Mouse (Mus musculus) liver, adult 2 months (tissue): Measurements from ENCODE around the gene Usp17la. TPM values are rescaled to one million over a fixed set of nuclear protein-coding genes. Genes with fewer than 3 reads are reported as not detected.

Experiments used
- DNase-seq: peaks from one replicate; pipeline ENCODE4 v3.0.0-alpha.2; 2011; ENCODE audit warnings: low read depth, low spot score; ENCODE audit errors: extremely low read depth
- H3K27ac ChIP-seq: fragments of 200-500 bp; replicated peaks from 2 replicates; pipeline ENCODE4 v1.5.1; 2012; ENCODE audit warnings: low read depth, mild to moderate bottlenecking, control low read depth, inconsistent platforms, low read length; ENCODE audit not compliant: insufficient read depth
- H3K27me3 ChIP-seq: fragments of 200-500 bp; 2 replicates; pipeline ENCODE4 v1.6.1; 2012; ENCODE audit warnings: mild to moderate bottlenecking, moderate library complexity, low read length, inconsistent platforms; ENCODE audit not compliant: control insufficient read depth, insufficient read depth
- H3K36me3 ChIP-seq: fragments of 200-500 bp; 2 replicates; pipeline ENCODE4 v1.6.1; 2012; ENCODE audit warnings: low read length, inconsistent platforms; ENCODE audit not compliant: control insufficient read depth, insufficient read depth
- H3K4me1 ChIP-seq: fragments of 200-500 bp; 2 replicates; pipeline ENCODE4 v1.6.1; 2011; ENCODE audit warnings: low read length; ENCODE audit not compliant: control insufficient read depth, insufficient read depth
- H3K4me3 ChIP-seq: fragments of 200-500 bp; 2 replicates; pipeline ENCODE4 v1.5.1; 2011; ENCODE audit warnings: low read depth, mild to moderate bottlenecking, control low read depth, low read length, moderate library complexity; ENCODE audit not compliant: insufficient read depth
- H3K79me2 ChIP-seq: fragments of 200-500 bp; 2 replicates; pipeline ENCODE4 v1.6.1; 2012; ENCODE audit warnings: inconsistent platforms, mild to moderate bottlenecking, low read length, moderate library complexity; ENCODE audit not compliant: control insufficient read depth, insufficient read depth
- H3K9ac ChIP-seq: fragments of 200-500 bp; 2 replicates; pipeline ENCODE4 v1.6.1; 2012; ENCODE audit warnings: low read depth, mild to moderate bottlenecking, control low read depth, inconsistent platforms, low read length
- CTCF ChIP-seq: fragments of 200-500 bp; IDR thresholded peaks from 2 replicates; pipeline ENCODE4 v1.5.1; 2011; ENCODE audit warnings: low read depth, low read length, control low read depth
- POLR2A ChIP-seq: fragments of 200-500 bp; IDR thresholded peaks from 2 replicates; pipeline ENCODE4 v1.6.1; 2011; ENCODE audit warnings: low read length, control low read depth; ENCODE audit not compliant: insufficient read depth; ENCODE audit errors: extremely low read depth
- WGBS: fragments of 180-500 bp; shearing (Covaris S2); methylation state at CpG from one replicate; pipeline ENCODE4 v1.1.7; 2018; 5-methylcytosine and 5-hydroxymethylcytosine counted together
- polyA plus RNA-seq: library from polyadenylated mRNA; depleted of rRNA; stranded (reverse); fragments of >200 nt; gene quantifications from 2 replicates; pipeline ENCODE4 v1.2.3, GENCODE M21; 2012; rRNA removed
- total RNA-seq: library from RNA; depleted of rRNA; stranded (reverse); fragments of >200 nt; gene quantifications from 2 replicates; pipeline ENCODE4 v1.2.3, GENCODE M21; 2014; rRNA removed

Gene Usp17la
- total and polyA plus RNA-seq, 2 experiments: not detected

DNA sequence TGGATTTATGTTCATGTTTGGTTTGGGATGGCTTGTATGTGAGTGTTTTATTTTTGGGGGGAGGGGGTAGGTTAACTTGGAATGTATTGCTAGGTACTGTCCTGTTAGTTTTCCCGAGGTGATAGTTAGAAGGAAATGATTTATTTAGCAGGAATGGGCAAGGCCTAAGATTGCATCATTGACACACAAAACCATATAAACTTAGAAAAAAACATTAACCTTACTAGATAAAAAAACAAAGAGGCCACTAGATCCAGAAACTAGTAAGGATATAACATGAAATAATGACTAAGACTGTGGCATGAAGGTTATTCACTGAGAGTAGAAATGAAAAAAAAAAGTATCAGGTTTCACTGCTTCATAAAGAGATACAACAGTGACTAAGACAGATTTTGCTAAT, 874 bp downstream of the Usp17la start:
- H3K9ac ChIP-seq: no peak overlapping the region
- DNase-seq: no peak
- no peak overlapping the region for H3K4me3 ChIP-seq
- no peaks in the 10 kb centered on the region for H3K27me3 ChIP-seq
- H3K36me3 ChIP-seq: no peaks in the 10 kb centered on the region
- H3K27ac ChIP-seq: no peak overlapping the region
- no peak for TF ChIP-seq CTCF
- no peak for TF ChIP-seq POLR2A
- no peaks in the 10 kb centered on the region for H3K4me1 ChIP-seq
- H3K79me2 ChIP-seq: no peaks in the 10 kb centered on the region
- 36% methylated on average over 1 of the region's 1 CpGs for WGBS

DNA sequence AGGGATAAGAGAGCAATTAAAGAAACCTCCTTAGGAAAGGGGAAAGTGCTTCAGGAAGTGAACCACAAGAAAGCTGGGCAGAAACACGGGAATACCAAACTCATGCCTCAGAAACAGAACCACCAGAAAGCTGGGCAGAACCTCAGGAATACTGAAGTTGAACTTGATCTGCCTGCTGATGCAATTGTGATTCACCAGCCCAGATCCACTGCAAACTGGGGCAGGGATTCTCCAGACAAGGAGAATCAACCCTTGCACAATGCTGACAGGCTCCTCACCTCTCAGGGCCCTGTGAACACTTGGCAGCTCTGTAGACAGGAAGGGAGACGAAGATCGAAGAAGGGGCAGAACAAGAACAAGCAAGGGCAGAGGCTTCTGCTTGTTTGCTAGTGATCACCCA, 4.6 kb downstream of the Usp17la start:
- no peak for DNase-seq
- 67% methylated on average over 3 of the region's 3 CpGs for WGBS
- H3K4me1 ChIP-seq: no peaks in the 10 kb centered on the region

DNA sequence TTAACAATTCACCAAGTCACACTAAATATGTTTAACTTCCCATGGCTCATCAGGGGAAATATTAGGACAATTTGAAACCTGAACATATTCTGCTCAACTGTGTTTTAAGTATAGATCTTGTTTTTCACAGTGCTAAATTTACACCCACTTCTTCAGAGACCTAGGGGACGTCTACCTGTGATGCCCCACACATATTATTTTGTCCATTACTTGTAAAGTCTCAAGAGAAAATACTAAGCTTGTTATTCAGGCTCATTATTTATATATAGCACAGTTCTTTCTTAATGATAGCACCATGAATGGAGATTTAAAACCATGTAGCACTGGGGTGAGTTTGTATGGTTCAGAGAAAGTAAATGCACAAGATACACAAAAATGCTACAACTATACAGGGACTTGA, 20.9 kb downstream of the Usp17la start, which contains the start of gene Olfr665:
TSS of gene Olfr665 (plus strand) at position 301 of the 400 bp plus-strand sequence.
- Histone ChIP-seq H3K79me2 (no peaks in the 10 kb centered on the region), H3K4me3 (no peak within 1 kb of the TSS), H3K9ac (no peak within 1 kb of the TSS), H3K27ac (no peak within 1 kb of the TSS), H3K36me3 (no peaks in the 10 kb centered on the region), H3K27me3 (no peaks in the 10 kb centered on the region), H3K4me1 (no peaks in the 10 kb centered on the region)
- no peak for DNase-seq
- TF ChIP-seq POLR2A (no peak), CTCF (no peak)
- 27% methylated on average over 1 of the region's 1 CpGs for WGBS

More for the DNA sequence above, 4.6 kb downstream of the Usp17la start:
- Histone ChIP-seq H3K79me2 (no peaks in the 10 kb centered on the region), H3K27ac (no peak overlapping the region), H3K27me3 (no peaks in the 10 kb centered on the region), H3K4me3 (no peak overlapping the region), H3K36me3 (no peaks in the 10 kb centered on the region), H3K9ac (no peak overlapping the region)
- TF ChIP-seq POLR2A (no peak), CTCF (no peak)

DNA sequence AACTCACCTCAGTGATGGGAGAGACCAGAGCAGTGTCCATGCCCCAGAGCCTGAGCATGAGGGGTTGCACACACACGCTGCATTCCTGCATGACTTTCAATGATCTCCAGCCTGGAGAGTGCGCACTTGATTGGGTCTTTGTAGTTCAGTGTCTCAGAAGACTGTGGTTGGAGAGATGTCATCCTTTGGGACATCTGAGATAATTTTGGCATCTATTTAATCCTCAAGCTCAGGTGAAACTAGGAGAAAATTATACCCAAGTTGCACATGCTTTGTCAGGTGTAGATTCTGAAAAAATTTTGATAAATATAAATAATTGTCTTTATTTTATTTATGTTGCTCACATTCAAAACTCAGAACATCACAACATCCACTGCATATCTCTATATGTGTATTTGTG, 39.0 kb downstream of the Usp17la start, which contains the start of gene Olfr666:
TSS of gene Olfr666 (minus strand) at position 101 of the 400 bp plus-strand sequence.
- Histone ChIP-seq H3K27me3 (no peaks in the 10 kb centered on the region), H3K79me2 (no peaks in the 10 kb centered on the region), H3K36me3 (no peaks in the 10 kb centered on the region), H3K4me3 (no peak within 1 kb of the TSS), H3K27ac (no peak within 1 kb of the TSS), H3K4me1 (no peaks in the 10 kb centered on the region), H3K9ac (no peak within 1 kb of the TSS)
- no peak for TF ChIP-seq CTCF
- no peak for TF ChIP-seq POLR2A
- no peak for DNase-seq
- WGBS: 80% methylated on average over 2 of the region's 2 CpGs

Other genes with a start within 250 kb of the Usp17la start
- gene Olfr656, start 243.1 kb upstream of the Usp17la start, total RNA-seq: not detected in 2 replicates
- not detected in 2 replicates for gene Olfr656, start 243.1 kb upstream of the Usp17la start, polyA plus RNA-seq
- gene Olfr657, start 232.2 kb upstream of the Usp17la start, total RNA-seq: not detected in 2 replicates
- not detected in 2 replicates for gene Olfr657, start 232.2 kb upstream of the Usp17la start, polyA plus RNA-seq
- not detected in 2 replicates for gene Olfr658, start 209.7 kb upstream of the Usp17la start, total RNA-seq
- not detected in 2 replicates for gene Olfr658, start 209.7 kb upstream of the Usp17la start, polyA plus RNA-seq
- gene Olfr659, start 190.3 kb upstream of the Usp17la start, total RNA-seq: not detected in 2 replicates
- gene Olfr659, start 190.3 kb upstream of the Usp17la start, polyA plus RNA-seq: not detected in 2 replicates
- not detected in 2 replicates for gene Olfr661, start 170.5 kb upstream of the Usp17la start, total RNA-seq
- gene Olfr661, start 170.5 kb upstream of the Usp17la start, polyA plus RNA-seq: not detected in 2 replicates
- not detected in 2 replicates for gene Usp17le, start 79.5 kb upstream of the Usp17la start, total RNA-seq
- gene Usp17le, start 79.5 kb upstream of the Usp17la start, polyA plus RNA-seq: not detected in 2 replicates
- gene Usp17lb, start 14.4 kb upstream of the Usp17la start, total RNA-seq: not detected in 2 replicates
- not detected in 2 replicates for gene Usp17lb, start 14.4 kb upstream of the Usp17la start, polyA plus RNA-seq
- not detected in 2 replicates for gene Olfr665, start 21.0 kb downstream of the Usp17la start, total RNA-seq
- not detected in 2 replicates for gene Olfr665, start 21.0 kb downstream of the Usp17la start, polyA plus RNA-seq
- not detected in 2 replicates for gene Olfr666, start 38.9 kb downstream of the Usp17la start, total RNA-seq
- gene Olfr666, start 38.9 kb downstream of the Usp17la start, polyA plus RNA-seq: not detected in 2 replicates
- gene Olfr667, start 64.5 kb downstream of the Usp17la start, total RNA-seq: not detected in 2 replicates
- gene Olfr667, start 64.5 kb downstream of the Usp17la start, polyA plus RNA-seq: not detected in 2 replicates
- not detected in 2 replicates for gene Olfr668, start 71.0 kb downstream of the Usp17la start, total RNA-seq
- not detected in 2 replicates for gene Olfr668, start 71.0 kb downstream of the Usp17la start, polyA plus RNA-seq
- gene Olfr669, start 77.2 kb downstream of the Usp17la start, total RNA-seq: not detected in 2 replicates
- not detected in 2 replicates for gene Olfr669, start 77.2 kb downstream of the Usp17la start, polyA plus RNA-seq
- not detected in 2 replicates for gene Olfr670, start 105.6 kb downstream of the Usp17la start, total RNA-seq
- gene Olfr670, start 105.6 kb downstream of the Usp17la start, polyA plus RNA-seq: not detected in 2 replicates
- not detected in 2 replicates for gene Olfr671, start 122.1 kb downstream of the Usp17la start, total RNA-seq
- not detected in 2 replicates for gene Olfr671, start 122.1 kb downstream of the Usp17la start, polyA plus RNA-seq
- gene Olfr672, start 145.0 kb downstream of the Usp17la start, total RNA-seq: not detected in 2 replicates
- gene Olfr672, start 145.0 kb downstream of the Usp17la start, polyA plus RNA-seq: not detected in 2 replicates
- gene Olfr675, start 171.5 kb downstream of the Usp17la start, total RNA-seq: not detected in 2 replicates
- gene Olfr675, start 171.5 kb downstream of the Usp17la start, polyA plus RNA-seq: not detected in 2 replicates
- not detected in 2 replicates for gene Olfr676, start 175.7 kb downstream of the Usp17la start, total RNA-seq
- gene Olfr676, start 175.7 kb downstream of the Usp17la start, polyA plus RNA-seq: not detected in 2 replicates
- not detected in 2 replicates for gene Olfr677, start 194.4 kb downstream of the Usp17la start, total RNA-seq
- not detected in 2 replicates for gene Olfr677, start 194.4 kb downstream of the Usp17la start, polyA plus RNA-seq
- gene Olfr678, start 207.5 kb downstream of the Usp17la start, total RNA-seq: not detected in 2 replicates
- not detected in 2 replicates for gene Olfr678, start 207.5 kb downstream of the Usp17la start, polyA plus RNA-seq
- gene Olfr679, start 224.2 kb downstream of the Usp17la start, total RNA-seq: not detected in 2 replicates
- gene Olfr679, start 224.2 kb downstream of the Usp17la start, polyA plus RNA-seq: not detected in 2 replicates
- gene Olfr680-ps1, start 235.8 kb downstream of the Usp17la start, total RNA-seq: not detected in 2 replicates
- gene Olfr680-ps1, start 235.8 kb downstream of the Usp17la start, polyA plus RNA-seq: not detected in 2 replicates